Mouse (Mus musculus) olfactory bulb, adult 2 months (tissue): ENCODE results near the gene Ube2k. TPM values are rescaled to one million over a fixed set of nuclear protein-coding genes. Genes with fewer than 3 reads are reported as not detected.

Experiments
- H3K27ac ChIP-seq: fragments of 200-500 bp; 2 replicates; pipeline ENCODE4 v1.5.1; 2012; ENCODE audit warnings: low read depth, low read length; ENCODE audit not compliant: insufficient read depth
- H3K4me1 ChIP-seq: fragments of 200-500 bp; 2 replicates; pipeline ENCODE4 v1.6.1; 2012; ENCODE audit warnings: low read length; ENCODE audit not compliant: control insufficient read depth, insufficient read depth
- H3K4me3 ChIP-seq: fragments of 200-500 bp; 2 replicates; pipeline ENCODE4 v1.5.1; 2012; ENCODE audit warnings: mild to moderate bottlenecking, low read depth, low read length, moderate library complexity; ENCODE audit not compliant: insufficient read depth
- CTCF ChIP-seq: fragments of 200-500 bp; IDR thresholded peaks from 2 replicates; pipeline ENCODE4 v1.5.1; 2012; ENCODE audit warnings: low read depth, mild to moderate bottlenecking, low read length, moderate library complexity; ENCODE audit not compliant: insufficient read depth
- POLR2A ChIP-seq: fragments of 200-500 bp; IDR thresholded peaks from 2 replicates; pipeline ENCODE4 v1.6.1; 2012; ENCODE audit warnings: mild to moderate bottlenecking, low read depth, low read length, moderate library complexity; ENCODE audit not compliant: insufficient read depth
- WGBS: fragments of 180-500 bp; shearing (Covaris S2); methylation state at CpG from one replicate; pipeline ENCODE4 v1.1.7; 2018; 5-methylcytosine and 5-hydroxymethylcytosine counted together
- polyA plus RNA-seq: library from polyadenylated mRNA; stranded (reverse); fragments of >200 nt; gene quantifications from 2 replicates; pipeline ENCODE4 v1.2.4, GENCODE M21; 2012; ENCODE audit warnings: low replicate concordance; ENCODE audit not compliant: missing spikeins, insufficient read depth, insufficient read length

Gene Ube2k
- polyA plus RNA-seq, 1 experiment, result 419 TPM

- TF ChIP-seq POLR2A (no peak), CTCF (no peak)
- H3K4me3 ChIP-seq, result no peak overlapping the region
- H3K4me1 ChIP-seq, result peaks cover 9% of the 10 kb centered on the region
- no peak overlapping the region for H3K27ac ChIP-seq
Observed at GRCm38 (mm10) chr5:65557109-65557508, 20.1 kb downstream of the Ube2k start.

GRCm38 (mm10) chr5:65561125-65561893 lies 24.3 kb downstream of the Ube2k start:
- H3K4me3 ChIP-seq, result no peak overlapping the region
- H3K4me1 ChIP-seq, result peaks cover 9% of the 10 kb centered on the region
- H3K27ac ChIP-seq, result no peak overlapping the region
- TF ChIP-seq CTCF (no peak), POLR2A (no peak)
- 30% methylated on average over 20 of the region's 20 CpGs for WGBS

- H3K4me3 ChIP-seq, result no peak overlapping the region
- 79% methylated on average over 2 of the region's 2 CpGs for WGBS
- peaks cover 7% of the 10 kb centered on the region for H3K4me1 ChIP-seq
- H3K27ac ChIP-seq, result no peak overlapping the region
- TF ChIP-seq CTCF (no peak), POLR2A (no peak)
Observed at GRCm38 (mm10) chr5:65565486-65565885, 28.5 kb downstream of the Ube2k start.

DNA sequence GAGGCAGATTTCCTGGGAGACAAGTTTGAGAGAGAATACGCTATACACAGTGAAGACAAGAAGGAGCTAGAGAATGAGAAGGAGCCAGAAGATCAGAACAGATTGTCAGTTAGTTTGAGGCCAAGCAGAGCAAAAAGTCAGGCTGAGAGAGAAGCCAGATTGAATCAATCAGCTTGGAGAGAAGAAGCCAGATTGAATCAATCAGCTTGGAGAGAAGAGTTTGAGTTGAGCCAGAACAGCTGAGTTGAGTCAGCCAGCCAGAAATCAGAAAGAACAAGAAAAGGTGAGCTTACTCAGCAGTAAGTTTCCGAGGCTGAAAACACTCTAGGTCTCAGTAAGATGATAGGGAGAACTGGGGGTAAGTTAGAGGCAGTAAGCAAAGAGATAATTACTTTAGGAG lies 37.8 kb downstream of the Ube2k start:
- TF ChIP-seq CTCF (no peak), POLR2A (no peak)
- 77% methylated on average over 2 of the region's 2 CpGs for WGBS
- H3K4me3 ChIP-seq, result no peak overlapping the region
- H3K27ac ChIP-seq, result no peak overlapping the region
- no peaks in the 10 kb centered on the region for H3K4me1 ChIP-seq

DNA sequence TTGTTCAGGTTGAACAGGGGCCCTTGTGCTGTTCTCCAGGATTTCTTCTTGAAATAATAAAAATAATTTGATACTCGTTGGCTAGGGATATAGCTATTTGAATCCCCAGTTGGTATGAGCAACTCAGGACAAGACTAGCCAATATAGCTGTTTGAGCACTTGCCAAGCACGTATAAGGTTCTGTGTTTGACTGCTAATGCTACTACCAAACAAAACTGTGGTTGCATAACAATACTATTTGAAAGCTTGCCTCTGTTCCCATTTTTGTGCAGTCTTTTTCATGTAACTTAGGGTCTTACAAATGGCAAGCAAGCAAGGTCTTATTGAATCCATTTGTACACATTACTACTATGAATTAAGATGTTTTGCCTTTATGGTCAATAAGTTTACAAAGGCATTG lies 38.9 kb downstream of the Ube2k start:
- whole genome bisulfite sequencing, result 51% methylated on average over 2 of the region's 2 CpGs
- TF ChIP-seq POLR2A (no peak), CTCF (no peak)
- Histone ChIP-seq H3K4me3 (no peak overlapping the region), H3K27ac (no peak overlapping the region), H3K4me1 (no peaks in the 10 kb centered on the region)

DNA sequence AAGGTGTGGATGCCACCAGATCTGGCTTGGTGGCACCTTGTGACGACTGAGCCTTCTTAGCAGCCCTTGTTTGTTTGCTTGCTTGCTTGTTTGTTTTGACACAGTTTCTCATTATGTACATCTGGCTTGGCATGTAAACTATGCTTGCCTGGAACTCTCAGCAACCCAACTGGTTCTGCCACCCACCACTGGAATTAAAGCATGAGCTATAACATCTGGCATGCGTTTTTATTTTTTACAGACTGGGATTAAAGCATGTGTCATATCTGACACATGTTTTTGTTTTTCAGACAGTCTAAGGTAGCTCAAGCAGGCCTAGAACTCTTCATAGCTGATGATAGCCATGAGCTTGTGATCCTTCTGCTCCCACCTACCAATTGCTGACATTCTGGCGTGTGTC lies 41.5 kb downstream of the Ube2k start:
- Histone ChIP-seq H3K4me1 (no peaks in the 10 kb centered on the region), H3K27ac (no peak overlapping the region), H3K4me3 (no peak overlapping the region)
- no peak for TF ChIP-seq CTCF
- TF ChIP-seq POLR2A, result no peak
- WGBS, result 39% methylated on average over 3 of the region's 3 CpGs

GRCm38 (mm10) chr5:65586291-65586690 lies 49.3 kb downstream of the Ube2k start:
- H3K27ac ChIP-seq, result no peak overlapping the region
- no peak overlapping the region for H3K4me3 ChIP-seq
- no peak for TF ChIP-seq CTCF
- TF ChIP-seq POLR2A, result no peak
- no peaks in the 10 kb centered on the region for H3K4me1 ChIP-seq
- WGBS, result 90% methylated on average over 5 of the region's 5 CpGs

- no peak overlapping the region for H3K4me3 ChIP-seq
- TF ChIP-seq POLR2A, result no peak
- TF ChIP-seq CTCF, result no peak
- no peaks in the 10 kb centered on the region for H3K4me1 ChIP-seq
- no peak overlapping the region for H3K27ac ChIP-seq
- WGBS, result 78% methylated on average over 1 of the region's 1 CpGs
Observed at GRCm38 (mm10) chr5:65590199-65590598, 53.2 kb downstream of the Ube2k start.

- WGBS, result 93% methylated on average over 2 of the region's 2 CpGs
- no peak overlapping the region for H3K4me3 ChIP-seq
Observed at GRCm38 (mm10) chr5:65592421-65592820, 55.4 kb downstream of the Ube2k start.

More at GRCm38 (mm10) chr5:65592421-65592820, 55.4 kb downstream of the Ube2k start:
- TF ChIP-seq POLR2A, result no peak
- TF ChIP-seq CTCF, result no peak
- H3K27ac ChIP-seq, result no peak overlapping the region
- no peaks in the 10 kb centered on the region for H3K4me1 ChIP-seq
